Mouse (Mus musculus) embryonic facial prominence, embryonic 11.5 days (tissue): ENCODE measurements around the gene Cyth1. TPM values are rescaled to one million over a fixed set of nuclear protein-coding genes. Genes with fewer than 3 reads are reported as not detected.

Experiments used
- ATAC-seq: fragments of 200-750 bp; cut with Nextera tagmentation; replicated peaks from 2 replicates; pipeline ENCODE4 v1.8.0; 2017; ENCODE audit warnings: low read depth; ENCODE audit not compliant: insufficient number of reproducible peaks, low FRiP score, low TSS enrichment
- DNase-seq: peaks from one replicate; pipeline ENCODE4 v3.0.0-alpha.2; 2015; ENCODE audit warnings: low spot score
- H3K27ac ChIP-seq: fragments of 300-500 bp; sonication (generic); replicated peaks from 2 replicates; pipeline ENCODE4 v1.5.1; 2014; ENCODE audit warnings: mild to moderate bottlenecking, low read depth, low read length, control low read depth
- H3K27me3 ChIP-seq: fragments of 300-500 bp; sonication (generic); 2 replicates; pipeline ENCODE4 v1.6.1; 2014; ENCODE audit warnings: mild to moderate bottlenecking, low read length, moderate library complexity, mixed read lengths; ENCODE audit not compliant: control insufficient read depth, insufficient read depth
- H3K36me3 ChIP-seq: fragments of 300-500 bp; sonication (generic); replicated peaks from 2 replicates; pipeline ENCODE4 v1.6.1; 2014; ENCODE audit warnings: low read depth, mild to moderate bottlenecking, low read length, moderate library complexity, mixed read lengths; ENCODE audit not compliant: control insufficient read depth, insufficient read depth
- H3K4me1 ChIP-seq: fragments of 300-500 bp; sonication (generic); 2 replicates; pipeline ENCODE4 v1.6.1; 2014; ENCODE audit warnings: low read length, mixed read lengths; ENCODE audit not compliant: control insufficient read depth, insufficient read depth
- H3K4me2 ChIP-seq: fragments of 300-500 bp; sonication (generic); 2 replicates; pipeline ENCODE4 v1.6.1; 2014; ENCODE audit warnings: low read depth, mild to moderate bottlenecking, control low read depth, low read length, moderate library complexity
- H3K4me3 ChIP-seq: fragments of 300-500 bp; sonication (generic); 2 replicates; pipeline ENCODE4 v1.5.1; 2014; ENCODE audit warnings: low read depth, low read length, control low read depth
- H3K9ac ChIP-seq: fragments of 300-500 bp; sonication (generic); replicated peaks from 2 replicates; pipeline ENCODE4 v1.6.1; 2014; ENCODE audit warnings: mild to moderate bottlenecking, control low read depth, low read length
- H3K9me3 ChIP-seq: fragments of 300-500 bp; sonication (generic); replicated peaks from 2 replicates; pipeline ENCODE4 v1.6.1; 2016; ENCODE audit warnings: mild to moderate bottlenecking, low read length, inconsistent platforms, mixed read lengths; ENCODE audit not compliant: control insufficient read depth
- WGBS: fragments of 180-500 bp; shearing (Covaris S2); extraction: QIAGEN DNeasy Blood & Tissue Kit; methylation state at CpG from one replicate; pipeline ENCODE4 v1.1.7; 2014; 5-methylcytosine and 5-hydroxymethylcytosine counted together
- polyA plus RNA-seq: library from polyadenylated mRNA; unstranded; fragments of >200 nt; fragmentation: Nextera tagmentation; extraction: Ambion mirVana; gene quantifications from 2 replicates; pipeline ENCODE4 v1.2.1, GENCODE M21; 2014

The Cyth1 gene
- polyA plus RNA-seq, 1 experiment from 2014 or later: 11.4 TPM

GRCm38 (mm10) chr11:118198296-118198600, 50.1 kb downstream of the Cyth1 start:
- Histone ChIP-seq H3K9ac (no peak overlapping the region; the same call in 1 of the 2 replicates), H3K27ac (0 out of 2 replicates have a peak overlapping the region, but pooled peaks have one; percentile 31), H3K9me3 (no peaks in the 10 kb centered on the region), H3K27me3 (no peaks in the 10 kb centered on the region), H3K4me1 (peaks cover 30% of the 10 kb centered on the region), H3K4me3 (no peak overlapping the region), H3K36me3 (no peaks in the 10 kb centered on the region), H3K4me2 (peak overlapping the region; percentile 21; the same call in 1 of the 2 replicates)
- WGBS: 24% methylated on average over 2 of the region's 2 CpGs
- ATAC-seq: no peak
- no peak for DNase-seq

- H3K9me3 ChIP-seq: no peaks in the 10 kb centered on the region
- H3K9ac ChIP-seq: peak overlapping the region; percentile 39; the same call in 1 of the 2 replicates
- DNase-seq (peak; percentile 58), ATAC-seq (0 out of 2 replicates have a peak, but pooled peaks have one; percentile 34)
- H3K36me3 ChIP-seq: no peaks in the 10 kb centered on the region
- H3K4me2 ChIP-seq: peak overlapping the region; percentile 3; the same call in 1 of the 2 replicates
- peaks cover 30% of the 10 kb centered on the region for H3K4me1 ChIP-seq
- WGBS: 24% methylated on average over 13 of the region's 13 CpGs
- H3K4me3 ChIP-seq: no peak overlapping the region
- H3K27me3 ChIP-seq: no peaks in the 10 kb centered on the region
- H3K27ac ChIP-seq: peak overlapping the region; percentile 31; the same call in 1 of the 2 replicates
These were observed 50.7 kb downstream of the Cyth1 start for GRCm38 (mm10) chr11:118197508-118198295.

- 56% methylated on average over 10 of the region's 10 CpGs for WGBS
- no peaks in the 10 kb centered on the region for H3K27me3 ChIP-seq
- H3K36me3 ChIP-seq: no peaks in the 10 kb centered on the region
- no peak overlapping the region for H3K4me2 ChIP-seq
- H3K27ac ChIP-seq: no peak overlapping the region
- no peaks in the 10 kb centered on the region for H3K9me3 ChIP-seq
- no peak overlapping the region for H3K9ac ChIP-seq
- ATAC-seq: no peak
- DNase-seq: no peak
- peaks cover 24% of the 10 kb centered on the region for H3K4me1 ChIP-seq
- H3K4me3 ChIP-seq: no peak overlapping the region
These were observed 51.5 kb downstream of the Cyth1 start for GRCm38 (mm10) chr11:118196824-118197388.

GRCm38 (mm10) chr11:118193390-118194147, 54.8 kb downstream of the Cyth1 start:
- Histone ChIP-seq H3K27me3 (no peaks in the 10 kb centered on the region), H3K36me3 (no peaks in the 10 kb centered on the region), H3K9ac (no peak overlapping the region), H3K4me1 (peaks cover 10% of the 10 kb centered on the region), H3K4me2 (no peak overlapping the region), H3K27ac (no peak overlapping the region), H3K9me3 (no peaks in the 10 kb centered on the region), H3K4me3 (no peak overlapping the region)
- 82% methylated on average over 14 of the region's 14 CpGs for WGBS
- DNase-seq (no peak), ATAC-seq (no peak)

- peaks cover 6% of the 10 kb centered on the region for H3K4me1 ChIP-seq
- H3K4me3 ChIP-seq: no peak overlapping the region
- no peaks in the 10 kb centered on the region for H3K36me3 ChIP-seq
- DNase-seq: no peak
- H3K9ac ChIP-seq: no peak overlapping the region
- H3K27me3 ChIP-seq: no peaks in the 10 kb centered on the region
- 76% methylated on average over 5 of the region's 5 CpGs for WGBS
- H3K9me3 ChIP-seq: no peaks in the 10 kb centered on the region
- H3K27ac ChIP-seq: no peak overlapping the region
- ATAC-seq: no peak
- H3K4me2 ChIP-seq: no peak overlapping the region
These were observed 55.4 kb downstream of the Cyth1 start for GRCm38 (mm10) chr11:118192973-118193372.

- Histone ChIP-seq H3K36me3 (peaks cover 5% of the 10 kb centered on the region; the same call in 1 of the 2 replicates), H3K4me1 (no peaks in the 10 kb centered on the region; the same call in 1 of the 2 replicates), H3K27ac (no peak overlapping the region), H3K4me2 (no peak overlapping the region), H3K27me3 (no peaks in the 10 kb centered on the region), H3K9ac (no peak overlapping the region), H3K4me3 (no peak overlapping the region), H3K9me3 (no peaks in the 10 kb centered on the region; the same call in 1 of the 2 replicates)
- DNase-seq (no peak), ATAC-seq (no peak)
- WGBS: 90% methylated on average over 9 of the region's 9 CpGs
These were observed 65.6 kb downstream of the Cyth1 start for GRCm38 (mm10) chr11:118182768-118183167.

- H3K9ac ChIP-seq: no peak overlapping the region
- WGBS: 89% methylated on average over 4 of the region's 4 CpGs
- H3K4me1 ChIP-seq: no peaks in the 10 kb centered on the region; the same call in 1 of the 2 replicates
- no peaks in the 10 kb centered on the region for H3K27me3 ChIP-seq
- H3K36me3 ChIP-seq: peaks cover 5% of the 10 kb centered on the region; the same call in 1 of the 2 replicates
- H3K27ac ChIP-seq: no peak overlapping the region
- no peak overlapping the region for H3K4me3 ChIP-seq
- no peak for ATAC-seq
- no peak for DNase-seq
- no peaks in the 10 kb centered on the region; the same call in 1 of the 2 replicates for H3K9me3 ChIP-seq
- H3K4me2 ChIP-seq: no peak overlapping the region
These were observed 66.0 kb downstream of the Cyth1 start for GRCm38 (mm10) chr11:118182353-118182752.
